Mouse (Mus musculus): ENCODE measurements around the gene Ubox5.

DNA sequence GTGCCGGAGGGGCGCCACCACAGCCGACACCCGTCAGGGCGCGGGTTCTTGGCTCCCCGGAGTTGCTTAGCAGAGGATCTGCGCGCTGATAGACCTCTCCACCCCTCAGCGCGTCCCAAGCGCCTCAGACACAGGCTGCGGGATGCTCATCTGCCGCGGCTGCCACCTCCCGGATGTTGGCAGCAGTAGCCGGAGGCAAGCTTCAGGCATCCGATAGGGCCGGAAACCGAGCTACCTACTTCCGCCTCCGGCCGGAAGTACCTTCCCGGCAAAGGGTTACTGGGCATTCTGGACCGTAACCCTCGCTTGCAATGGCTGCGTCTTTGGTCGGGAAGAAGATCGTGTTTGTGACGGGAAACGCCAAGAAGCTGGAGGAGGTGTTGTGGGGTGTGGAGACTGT, 37.7 kb upstream of the Ubox5 start, which contains the start of gene Itpa:
- TF ChIP-seq CTCF (conservative IDR thresholded peaks at IDR 0.05; ENCODE audit: low read length): no peak
- TF ChIP-seq POU5F1 (IDR thresholded peaks at IDR 0.05; ENCODE audit: borderline replicate concordance, low read length): no peak
- no peak for TF ChIP-seq NANOG (IDR thresholded peaks at IDR 0.05; ENCODE audit: borderline replicate concordance, low read length)

Measured in E14TG2a.4 (cell line).